Comparison of ENCODE assay signal across 8 mouse cellular contexts in the genomic region with DNA sequence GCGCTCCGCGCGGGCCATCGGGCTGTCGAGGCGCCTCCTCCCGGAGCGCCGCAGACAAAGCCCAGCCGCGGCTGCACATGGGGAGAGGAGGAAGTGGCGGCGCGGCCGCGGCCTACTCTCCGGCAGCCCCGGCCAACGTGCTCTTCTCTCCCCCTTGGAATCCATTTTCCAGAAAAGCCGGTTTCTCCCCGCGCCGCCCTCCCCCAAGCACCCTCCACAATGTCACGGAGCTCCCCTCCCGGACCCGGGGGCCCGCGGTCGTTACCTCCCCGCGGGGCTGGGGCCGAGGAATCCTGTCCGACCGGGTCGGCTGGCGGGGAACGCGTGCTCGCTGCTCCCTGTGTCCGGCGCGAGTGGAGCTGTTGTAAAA. TPM values are rescaled to one million over a fixed set of nuclear protein-coding genes. Genes with fewer than 3 reads are reported as not detected.
A peak's percentile ranks its signal among the peaks of the same experiment; 100 is the strongest.
DNase-seq lines count a peak whose midpoint lies in the region; ATAC-seq lines count a peak whose summit lies in the region.

No protein-coding gene starts in this region.

- peak overlapping the region; percentile 97 for H3K27ac ChIP-seq in intestine, embryonic 14.5 days (ENCODE audit: low read depth)
- peak overlapping the region; percentile 96 for H3K27ac ChIP-seq in limb, embryonic 11.5 days (replicated peaks; ENCODE audit: low read depth, low read length)
- H3K27ac ChIP-seq in midbrain, embryonic 14.5 days (replicated peaks; ENCODE audit: low read depth, low read length) = peak overlapping the region; percentile 100
- peak overlapping the region; percentile 99 for H3K27ac ChIP-seq in stomach, embryonic 16.5 days (ENCODE audit: low read length)

- 0% methylated on average over 19 of the region's 43 CpGs for WGBS in intestine, embryonic 14.5 days
- 0% methylated on average over 24 of the region's 43 CpGs for WGBS in limb, embryonic 11.5 days
- 0% methylated on average over 36 of the region's 43 CpGs for WGBS in midbrain, embryonic 14.5 days
- under 1% methylated on average over 38 of the region's 43 CpGs for WGBS in stomach, embryonic 16.5 days

- no peaks in the 10 kb centered on the region for H3K27me3 ChIP-seq in intestine, embryonic 14.5 days (replicated peaks; ENCODE audit: control insufficient read depth, insufficient read depth, low read length)
- H3K27me3 ChIP-seq in limb, embryonic 11.5 days (ENCODE audit: control insufficient read depth, insufficient read depth, low read length) = no peaks in the 10 kb centered on the region
- H3K27me3 ChIP-seq in midbrain, embryonic 14.5 days (ENCODE audit: control insufficient read depth, insufficient read depth, low read length) = no peaks in the 10 kb centered on the region
- H3K27me3 ChIP-seq in stomach, embryonic 16.5 days (ENCODE audit: control insufficient read depth, insufficient read depth, low read length) = no peaks in the 10 kb centered on the region

- H3K9ac ChIP-seq in intestine, embryonic 14.5 days (ENCODE audit: low read length) = peak overlapping the region; percentile 98
- H3K9ac ChIP-seq in limb, embryonic 11.5 days (ENCODE audit: low read length) = peak overlapping the region; percentile 99
- peak overlapping the region; percentile 95 for H3K9ac ChIP-seq in midbrain, embryonic 14.5 days (replicated peaks; ENCODE audit: low read length)
- peak overlapping the region; percentile 99 for H3K9ac ChIP-seq in stomach, embryonic 16.5 days (ENCODE audit: low read length)

- H3K9me3 ChIP-seq in intestine, embryonic 14.5 days (ENCODE audit: control insufficient read depth, low read length) = no peaks in the 10 kb centered on the region
- H3K9me3 ChIP-seq in limb, embryonic 11.5 days (ENCODE audit: control insufficient read depth, low read length) = no peaks in the 10 kb centered on the region
- H3K9me3 ChIP-seq in midbrain, embryonic 14.5 days (ENCODE audit: control insufficient read depth, low read length) = no peaks in the 10 kb centered on the region
- H3K9me3 ChIP-seq in stomach, embryonic 16.5 days (replicated peaks; ENCODE audit: control insufficient read depth, low read length) = no peaks in the 10 kb centered on the region

- peak overlapping the region; percentile 67; the same call in 1 of the 2 replicates for H3K4me2 ChIP-seq in intestine, embryonic 14.5 days (ENCODE audit: low read length)
- H3K4me2 ChIP-seq in limb, embryonic 11.5 days (ENCODE audit: low read depth, severe bottlenecking) = peak overlapping the region; percentile 65
- peak overlapping the region; percentile 84 for H3K4me2 ChIP-seq in midbrain, embryonic 14.5 days (ENCODE audit: low read length)
- peak overlapping the region; percentile 89; the same call in 1 of the 2 replicates for H3K4me2 ChIP-seq in stomach, embryonic 16.5 days (ENCODE audit: low read depth, low read length)

- H3K4me3 ChIP-seq in intestine, embryonic 14.5 days (ENCODE audit: low read depth, low read length) = peak overlapping the region; percentile 96
- peak overlapping the region; percentile 99 for H3K4me3 ChIP-seq in limb, embryonic 11.5 days (ENCODE audit: low read depth, low read length)
- H3K4me3 ChIP-seq in midbrain, embryonic 14.5 days (replicated peaks; ENCODE audit: low read depth, low read length) = peak overlapping the region; percentile 99
- peak overlapping the region; percentile 95 for H3K4me3 ChIP-seq in stomach, embryonic 16.5 days (replicated peaks; ENCODE audit: low read length)

- H3K36me3 ChIP-seq in intestine, embryonic 14.5 days (ENCODE audit: control insufficient read depth, insufficient read depth, low read length) = peaks cover 29% of the 10 kb centered on the region
- peaks cover 5% of the 10 kb centered on the region for H3K36me3 ChIP-seq in limb, embryonic 11.5 days (ENCODE audit: control insufficient read depth, insufficient read depth, low read length)
- peaks cover 18% of the 10 kb centered on the region for H3K36me3 ChIP-seq in midbrain, embryonic 14.5 days (ENCODE audit: control insufficient read depth, insufficient read depth, low read length)
- 0 out of 2 replicates have a peak, but pooled peaks cover 6% of the 10 kb centered on the region for H3K36me3 ChIP-seq in stomach, embryonic 16.5 days (ENCODE audit: control insufficient read depth, insufficient read depth, low read length)

- H3K4me1 ChIP-seq in intestine, embryonic 14.5 days (replicated peaks; ENCODE audit: control insufficient read depth, insufficient read depth, low read length) = peaks cover 15% of the 10 kb centered on the region; the same call in 1 of the 2 replicates
- H3K4me1 ChIP-seq in limb, embryonic 11.5 days (ENCODE audit: control insufficient read depth, insufficient read depth, low read length) = peaks cover 5% of the 10 kb centered on the region
- H3K4me1 ChIP-seq in midbrain, embryonic 14.5 days (ENCODE audit: control insufficient read depth, insufficient read depth, low read length) = peaks cover 19% of the 10 kb centered on the region
- peaks cover 5% of the 10 kb centered on the region for H3K4me1 ChIP-seq in stomach, embryonic 16.5 days (ENCODE audit: control insufficient read depth, insufficient read depth, low read length)

- peak; percentile 23 for DNase-seq in adrenal gland, adult 8-10 months
- no peak for DNase-seq in adrenal gland, postnatal 36 days
- peak; percentile 55 for DNase-seq in adrenal gland, postnatal 10 days
- DNase-seq in forelimb bud, embryonic 11.5 days (ENCODE audit: low read depth, low spot score) = peak; percentile 7
- DNase-seq in intestine, embryonic 14.5 days (ENCODE audit: low spot score) = peak; percentile 87
- peak; percentile 69 for DNase-seq in limb, embryonic 11.5 days (ENCODE audit: low spot score)
- no peak for DNase-seq in midbrain, embryonic 14.5 days

- no peak for ATAC-seq in intestine, embryonic 14.5 days (replicated peaks; ENCODE audit: low FRiP score, low TSS enrichment, low read depth)
- no peak for ATAC-seq in limb, embryonic 11.5 days (ENCODE audit: insufficient number of reproducible peaks, low FRiP score, low TSS enrichment, low read depth)
- peak; percentile 6; the same call in 1 of the 2 replicates for ATAC-seq in midbrain, embryonic 14.5 days (ENCODE audit: low FRiP score, low TSS enrichment)
- peak; percentile 0; the same call in 1 of the 2 replicates for ATAC-seq in stomach, embryonic 16.5 days (ENCODE audit: insufficient read depth, low FRiP score)

RNA-seq across cellular contexts. Expression of a gene that starts 0.6 kb away (rescaled TPM):
- total RNA-seq in adrenal gland, adult 8-10 months (2022) = 10 to 100 TPM; 57.7 to 79.2 (median 71.1) TPM
- total RNA-seq in adrenal gland, postnatal 36 days (2021) = 10 to 100 TPM; 80.5 to 84.8 TPM
- 10 to 100 TPM; 92.6 to 93.0 TPM for total RNA-seq in adrenal gland, postnatal 10 days (2021)
- polyA plus RNA-seq in intestine, embryonic 14.5 days (2014; fragmentation: Nextera tagmentation; extraction: Ambion mirVana) = 104 and 106 TPM in 2 replicates
- polyA plus RNA-seq in limb, embryonic 11.5 days (2014; fragmentation: Nextera tagmentation; extraction: Ambion mirVana) = 138 and 146 TPM in 2 replicates
- polyA plus RNA-seq in midbrain, embryonic 14.5 days (2014; fragmentation: Nextera tagmentation; extraction: Ambion mirVana) = 85.3 and 117 TPM in 2 replicates
- 79.8 and 87.4 TPM in 2 replicates for polyA plus RNA-seq in stomach, embryonic 16.5 days (2015; fragmentation: Nextera tagmentation; extraction: Ambion mirVana)

RNA-seq across cellular contexts. Expression of a gene that starts 25.4 kb away (rescaled TPM):
- total RNA-seq in adrenal gland, adult 8-10 months (2022) = 1 to 10 TPM in 3 of 4 experiments, not detected in 1; 1.1 to 2.8 (median 1.1) TPM
- total RNA-seq in adrenal gland, postnatal 36 days (2021) = under 1 TPM in 1 of 2 experiments, not detected in 1; 0.73 TPM
- 1 to 10 TPM in 1 of 2 experiments, not detected in 1; 1.0 TPM for total RNA-seq in adrenal gland, postnatal 10 days (2021)
- polyA plus RNA-seq in intestine, embryonic 14.5 days (2014; fragmentation: Nextera tagmentation; extraction: Ambion mirVana) = 0.24 and 0.52 TPM in 2 replicates
- polyA plus RNA-seq in limb, embryonic 11.5 days (2014; fragmentation: Nextera tagmentation; extraction: Ambion mirVana) = 0.61 and 1.0 TPM in 2 replicates
- polyA plus RNA-seq in midbrain, embryonic 14.5 days (2014; fragmentation: Nextera tagmentation; extraction: Ambion mirVana) = 1.3 TPM in 1 of 2 replicates, not detected in the other
- 0.40 and 1.2 TPM in 2 replicates for polyA plus RNA-seq in stomach, embryonic 16.5 days (2015; fragmentation: Nextera tagmentation; extraction: Ambion mirVana)

RNA-seq across cellular contexts. Expression of a gene that starts 43.0 kb away (rescaled TPM):
- 10 to 100 TPM; 59.6 to 64.5 (median 63.1) TPM for total RNA-seq in adrenal gland, adult 8-10 months (2022)
- total RNA-seq in adrenal gland, postnatal 36 days (2021) = 10 to 100 TPM; 44.5 to 59.5 TPM
- 10 to 100 TPM; 41.8 to 54.5 TPM for total RNA-seq in adrenal gland, postnatal 10 days (2021)
- polyA plus RNA-seq in intestine, embryonic 14.5 days (2014; fragmentation: Nextera tagmentation; extraction: Ambion mirVana) = 29.7 and 35.1 TPM in 2 replicates
- 19.8 and 21.5 TPM in 2 replicates for polyA plus RNA-seq in limb, embryonic 11.5 days (2014; fragmentation: Nextera tagmentation; extraction: Ambion mirVana)
- polyA plus RNA-seq in midbrain, embryonic 14.5 days (2014; fragmentation: Nextera tagmentation; extraction: Ambion mirVana) = 24.2 and 31.8 TPM in 2 replicates
- polyA plus RNA-seq in stomach, embryonic 16.5 days (2015; fragmentation: Nextera tagmentation; extraction: Ambion mirVana) = 35.6 and 36.0 TPM in 2 replicates

Comparison
In these comparisons a context has a peak if more than half of its experiments do, and no peak if none do; other contexts are left out.
1. DNase-seq: peak in adrenal gland, adult 8-10 months (single experiment), adrenal gland, postnatal 10 days (single experiment), forelimb bud, embryonic 11.5 days (single experiment), intestine, embryonic 14.5 days (single experiment) and limb, embryonic 11.5 days (single experiment); none in adrenal gland, postnatal 36 days (0 of 2) and midbrain, embryonic 14.5 days (single experiment).
2. ATAC-seq: peak in midbrain, embryonic 14.5 days (single experiment) and stomach, embryonic 16.5 days (single experiment); none in intestine, embryonic 14.5 days (single experiment) and limb, embryonic 11.5 days (single experiment).
3. Peak in every context shown above with its lines, with median percentiles within 50 percentile points of each other: H3K27ac ChIP-seq, H3K4me2 ChIP-seq, H3K4me3 ChIP-seq and H3K9ac ChIP-seq.